Mouse (Mus musculus): ENCODE results near the gene Ppat. TPM values are rescaled to one million over a fixed set of nuclear protein-coding genes. Genes with fewer than 3 reads are reported as not detected.
"Not testable (repeated sequence)": the region's sequence is repeated elsewhere in the genome, so short reads cannot be mapped to it uniquely, and the experiment has no call there.

The Ppat gene
- total RNA-seq (2022): 10 to 100 TPM; 15.8 to 26.3 (median 19.0) TPM

GRCm38 (mm10) chr5:76951106-76952027 is at the start of gene Ppat, which contains the start of gene Paics:
Ppat (minus strand) TSS chr5:76951578.
Paics (plus strand) TSS chr5:76951307.
- peak; percentile 98 for DNase-seq

- no peak for DNase-seq
Measured at GRCm38 (mm10) chr5:76998416-76998815, 47.0 kb upstream of the Ppat start.

GRCm38 (mm10) chr5:76993174-76993814 is 41.9 kb upstream of the Ppat start:
- no peak for DNase-seq

GRCm38 (mm10) chr5:76990789-76991188 is 39.4 kb upstream of the Ppat start:
- DNase-seq: no peak

- no peak for DNase-seq
Measured at GRCm38 (mm10) chr5:76984015-76984414, 32.6 kb upstream of the Ppat start.

GRCm38 (mm10) chr5:76975736-76976135 is 24.4 kb upstream of the Ppat start:
- DNase-seq: no peak

- peak; percentile 77 for DNase-seq
Measured at GRCm38 (mm10) chr5:76974554-76975285, 23.3 kb upstream of the Ppat start, which contains the start of gene Srp72. Srp72 (plus strand) TSS chr5:76974683.

GRCm38 (mm10) chr5:76974207-76974553 is 22.8 kb upstream of the Ppat start:
- DNase-seq: no peak

GRCm38 (mm10) chr5:76973488-76973887 is 22.1 kb upstream of the Ppat start:
- DNase-seq: no peak

- DNase-seq: not testable (repeated sequence)
Measured at GRCm38 (mm10) chr5:76971115-76971514, 19.7 kb upstream of the Ppat start.

GRCm38 (mm10) chr5:76969250-76969649 is 17.9 kb upstream of the Ppat start:
- DNase-seq: no peak

- no peak for DNase-seq
Measured at GRCm38 (mm10) chr5:76964651-76965050, 13.3 kb upstream of the Ppat start.

- DNase-seq: peak; percentile 77
Measured at GRCm38 (mm10) chr5:76962545-76962944, 11.2 kb upstream of the Ppat start.

GRCm38 (mm10) chr5:76959587-76959986 is 8.2 kb upstream of the Ppat start:
- DNase-seq: no peak

GRCm38 (mm10) chr5:76957954-76958353 is 6.6 kb upstream of the Ppat start:
- DNase-seq: no peak

GRCm38 (mm10) chr5:76955474-76955873 is 4.1 kb upstream of the Ppat start:
- no peak for DNase-seq

- DNase-seq: peak; percentile 39
Measured at GRCm38 (mm10) chr5:76954271-76954900, 3.0 kb upstream of the Ppat start.

GRCm38 (mm10) chr5:76953794-76954193 is 2.4 kb upstream of the Ppat start:
- DNase-seq: no peak

GRCm38 (mm10) chr5:76952112-76953040 is 998 bp upstream of the Ppat start:
- DNase-seq: no peak

GRCm38 (mm10) chr5:76950343-76951105 is 854 bp downstream of the Ppat start:
- no peak for DNase-seq
